Mouse (Mus musculus) forebrain, embryonic 15.5 days (tissue): ENCODE results near the gene Abhd18. TPM values are rescaled to one million over a fixed set of nuclear protein-coding genes. Genes with fewer than 3 reads are reported as not detected.
"Not testable (repeated sequence)": the region's sequence is repeated elsewhere in the genome, so short reads cannot be mapped to it uniquely, and the experiment has no call there.

ENCODE experiments used
- ATAC-seq: fragments of 200-750 bp; cut with Nextera tagmentation; replicated peaks from 2 replicates; pipeline ENCODE4 v1.8.0; 2017; ENCODE audit warnings: mild to moderate bottlenecking, moderate TSS enrichment, moderate library complexity
- H3K27ac ChIP-seq: fragments of 300-500 bp; sonication (generic); replicated peaks from 2 replicates; pipeline ENCODE4 v1.5.1; 2015; ENCODE audit warnings: mild to moderate bottlenecking, inconsistent platforms
- H3K27me3 ChIP-seq: fragments of 300-500 bp; sonication (generic); 2 replicates; pipeline ENCODE4 v1.6.1; 2015; ENCODE audit warnings: inconsistent platforms
- H3K36me3 ChIP-seq: fragments of 300-500 bp; sonication (generic); 2 replicates; pipeline ENCODE4 v1.6.1; 2015; ENCODE audit warnings: mild to moderate bottlenecking, inconsistent platforms
- H3K4me1 ChIP-seq: fragments of 300-500 bp; sonication (generic); 2 replicates; pipeline ENCODE4 v1.6.1; 2015; ENCODE audit warnings: inconsistent platforms
- H3K4me2 ChIP-seq: fragments of 300-500 bp; sonication (generic); replicated peaks from 2 replicates; pipeline ENCODE4 v1.6.1; 2015; ENCODE audit warnings: mild to moderate bottlenecking, inconsistent platforms
- H3K4me3 ChIP-seq: fragments of 300-500 bp; sonication (generic); 2 replicates; pipeline ENCODE4 v1.5.1; 2015; ENCODE audit warnings: mild to moderate bottlenecking, inconsistent platforms
- H3K9ac ChIP-seq: fragments of 300-500 bp; sonication (generic); replicated peaks from 2 replicates; pipeline ENCODE4 v1.6.1; 2015; ENCODE audit warnings: mild to moderate bottlenecking, inconsistent platforms
- H3K9me3 ChIP-seq: fragments of 300-500 bp; sonication (generic); 2 replicates; pipeline ENCODE4 v1.6.1; 2016; ENCODE audit warnings: inconsistent platforms
- WGBS: fragments of 180-500 bp; shearing (Covaris S2); methylation state at CpG from one replicate; pipeline ENCODE4 v1.1.7; 2015; ENCODE audit warnings: mixed read lengths; 5-methylcytosine and 5-hydroxymethylcytosine counted together
- polyA plus RNA-seq: library from polyadenylated mRNA; unstranded; fragments of >200 nt; fragmentation: Nextera tagmentation; extraction: Ambion mirVana; gene quantifications from 2 replicates; pipeline ENCODE4 v1.2.1, GENCODE M21; 2015

Abhd18 gene
- 12.4 and 16.6 TPM in 2 replicates for polyA plus RNA-seq

DNA sequence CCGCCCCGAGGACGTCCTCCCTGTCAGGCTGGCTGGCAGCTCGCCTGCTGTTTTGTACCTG lies at the start of gene Abhd18:
TSS of gene Abhd18 (plus strand) at position 14 of the 61 bp plus-strand sequence.
- WGBS, result 0% methylated on average over 3 of the region's 4 CpGs
- H3K9me3 ChIP-seq, H3K36me3 ChIP-seq, ATAC-seq, H3K27me3 ChIP-seq, H3K4me1 ChIP-seq: not testable (repeated sequence)
- Histone ChIP-seq H3K9ac (peak within 1 kb of the TSS; percentile 61), H3K27ac (peak within 1 kb of the TSS; percentile 84), H3K4me2 (peak within 1 kb of the TSS; percentile 64), H3K4me3 (peak within 1 kb of the TSS; percentile 54)

DNA sequence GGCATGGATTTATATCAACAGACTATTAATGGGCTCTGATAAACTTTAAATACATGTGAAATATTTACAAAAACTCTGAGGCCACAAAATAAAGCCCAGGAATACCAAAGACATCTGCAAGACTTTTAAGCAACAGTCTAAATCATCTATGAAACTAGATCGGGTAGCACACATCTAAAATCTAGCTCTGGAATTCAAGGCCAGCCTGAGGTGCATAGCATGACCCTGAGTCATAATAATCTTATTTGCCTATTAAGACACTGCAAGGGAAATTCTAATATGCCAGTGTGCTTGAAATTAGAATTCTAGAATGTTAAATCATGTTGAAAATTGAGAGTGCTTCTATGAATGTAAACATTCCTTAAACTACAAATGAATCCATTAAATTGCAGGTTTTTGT lies 48.7 kb upstream of the Abhd18 start:
- no peaks in the 10 kb centered on the region for H3K36me3 ChIP-seq
- H3K9me3 ChIP-seq, result no peaks in the 10 kb centered on the region

DNA sequence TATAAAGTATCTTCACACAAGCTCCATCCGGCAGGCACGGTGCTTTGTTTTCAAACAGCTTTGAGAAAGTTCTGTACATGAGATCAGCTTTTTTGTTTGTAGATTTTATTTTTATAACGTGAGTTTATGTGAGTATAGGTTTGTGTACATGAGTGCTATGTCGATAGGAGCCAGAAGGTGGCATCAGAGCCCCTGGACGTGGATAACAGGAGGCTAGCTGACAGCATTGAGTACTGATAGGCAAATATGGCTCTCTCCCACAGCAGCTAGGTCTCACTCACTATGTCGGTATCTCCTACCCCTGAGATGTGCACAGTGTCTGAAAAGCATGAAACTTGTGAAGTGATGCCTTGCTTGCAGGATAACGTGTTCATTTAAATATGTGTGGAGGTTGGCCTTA lies 48.3 kb upstream of the Abhd18 start:
- Histone ChIP-seq H3K4me1 (peaks cover 17% of the 10 kb centered on the region), H3K27ac (no peak overlapping the region), H3K4me2 (no peak overlapping the region), H3K9me3 (no peaks in the 10 kb centered on the region), H3K27me3 (no peaks in the 10 kb centered on the region), H3K36me3 (no peaks in the 10 kb centered on the region), H3K9ac (no peak overlapping the region), H3K4me3 (no peak overlapping the region)
- 34% methylated on average over 7 of the region's 7 CpGs for WGBS
- no peak for ATAC-seq

More for the DNA sequence above, 48.7 kb upstream of the Abhd18 start:
- H3K9ac ChIP-seq, result no peak overlapping the region
- 90% methylated on average over 1 of the region's 1 CpGs for WGBS
- no peak for ATAC-seq
- no peaks in the 10 kb centered on the region for H3K27me3 ChIP-seq
- H3K4me3 ChIP-seq, result no peak overlapping the region
- no peak overlapping the region for H3K27ac ChIP-seq
- H3K4me1 ChIP-seq, result peaks cover 17% of the 10 kb centered on the region
- no peak overlapping the region for H3K4me2 ChIP-seq

DNA sequence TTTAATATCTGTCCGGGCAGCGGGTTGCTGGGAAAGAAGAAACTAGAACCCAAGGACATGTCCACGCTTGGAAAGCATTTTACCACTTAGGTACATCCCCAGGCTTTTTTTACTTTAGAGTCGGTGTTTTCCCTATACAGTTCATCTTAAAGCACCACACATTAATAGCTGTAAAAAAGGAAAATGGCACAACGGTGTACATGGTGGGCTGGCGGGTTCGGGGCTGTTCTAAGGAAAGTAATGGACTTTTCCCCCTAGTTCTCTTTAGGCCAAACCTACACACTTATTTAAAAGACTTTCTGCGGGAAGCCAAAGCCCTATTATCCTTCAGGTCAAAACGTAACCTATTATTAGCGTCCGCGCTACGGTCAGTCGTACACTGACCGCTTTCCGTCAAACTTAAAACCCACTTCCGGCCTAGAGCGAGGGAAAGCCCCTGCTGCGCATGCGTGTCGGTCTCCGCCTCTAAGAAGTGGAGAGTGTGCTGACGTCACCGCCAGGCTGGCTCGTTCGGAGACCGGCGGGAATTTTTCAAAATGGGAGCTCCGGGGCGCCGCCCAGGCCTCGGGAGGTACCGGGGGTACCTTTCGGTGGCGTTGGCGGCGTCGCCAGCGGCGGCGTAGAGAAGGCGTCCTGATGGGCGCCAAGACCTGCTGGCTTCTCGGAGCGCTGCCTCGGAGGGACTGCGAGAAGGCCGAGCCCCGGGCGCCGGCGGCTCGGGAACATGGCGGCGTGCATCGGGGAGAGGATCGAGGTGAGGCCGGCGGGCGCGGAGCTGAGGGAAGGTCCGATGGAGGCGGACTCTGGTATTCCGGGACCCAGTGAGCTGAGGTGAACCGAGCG lies 47.0 kb upstream of the Abhd18 start, which contains the start of gene Plk4:
TSS of gene Plk4 (plus strand) at position 490 of the 843 bp plus-strand sequence.
- H3K4me1 ChIP-seq, result peaks cover 17% of the 10 kb centered on the region
- H3K4me3 ChIP-seq, result peak within 1 kb of the TSS; percentile 64
- H3K4me2 ChIP-seq, result peak within 1 kb of the TSS; percentile 98
- H3K9ac ChIP-seq, result peak within 1 kb of the TSS; percentile 62
- ATAC-seq, result peak; percentile 97
- peak within 1 kb of the TSS; percentile 51; the same call in 1 of the 2 replicates for H3K27ac ChIP-seq
- no peaks in the 10 kb centered on the region for H3K9me3 ChIP-seq
- peaks cover 2% of the 10 kb centered on the region; the same call in 1 of the 2 replicates for H3K36me3 ChIP-seq
- no peaks in the 10 kb centered on the region for H3K27me3 ChIP-seq
- WGBS, result 2% methylated on average over 66 of the region's 66 CpGs

DNA sequence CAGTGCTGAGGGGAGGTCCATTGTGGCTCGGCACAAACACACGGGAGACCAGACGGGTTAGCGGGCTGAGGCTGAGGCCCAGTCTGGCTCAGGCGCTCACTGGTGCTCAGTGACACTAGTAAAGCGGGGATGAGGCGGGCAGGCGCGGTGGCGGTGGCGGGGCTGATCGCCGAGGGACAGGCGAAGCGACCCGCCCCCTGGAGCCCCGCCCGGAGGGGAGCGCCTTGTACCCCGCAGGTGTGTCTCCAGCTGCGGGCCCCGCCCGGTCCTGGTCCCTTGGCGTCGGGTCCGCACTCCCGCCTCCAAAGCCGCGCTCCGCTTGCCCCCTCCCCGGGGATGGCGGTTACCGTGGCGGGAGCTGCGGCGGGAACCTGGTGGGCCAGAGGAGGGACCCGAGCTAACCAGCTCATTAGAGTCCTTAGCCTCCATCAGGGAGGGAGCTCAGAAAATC lies 46.4 kb upstream of the Abhd18 start:
- Histone ChIP-seq H3K4me1 (peaks cover 17% of the 10 kb centered on the region), H3K9me3 (no peaks in the 10 kb centered on the region), H3K36me3 (peaks cover 7% of the 10 kb centered on the region), H3K4me2 (peak overlapping the region; percentile 98), H3K9ac (peak overlapping the region; percentile 62), H3K27ac (peak overlapping the region; percentile 51; the same call in 1 of the 2 replicates), H3K4me3 (peak overlapping the region; percentile 64), H3K27me3 (no peaks in the 10 kb centered on the region)
- 0% methylated on average over 35 of the region's 37 CpGs for WGBS
- ATAC-seq, result peak; percentile 89

DNA sequence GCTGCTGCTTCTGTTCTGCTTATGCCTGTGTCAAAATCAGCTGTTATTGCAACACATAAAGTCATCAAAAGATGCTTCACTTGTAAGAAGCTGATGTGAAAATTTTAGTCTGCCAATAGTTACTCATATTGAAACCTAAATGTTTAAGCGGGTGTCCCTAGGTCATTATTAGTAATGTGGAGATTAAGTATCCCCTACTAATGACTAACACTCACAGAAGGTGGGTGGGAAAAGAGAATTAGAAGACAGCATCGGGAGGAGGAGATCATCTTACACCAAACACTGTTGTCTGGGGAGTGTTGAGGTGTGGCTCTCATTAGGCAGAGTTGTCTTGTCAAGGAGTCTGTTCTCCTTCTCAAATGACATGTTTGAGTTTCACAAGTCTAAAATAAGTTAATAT lies 39.9 kb upstream of the Abhd18 start:
- Histone ChIP-seq H3K27ac (no peak overlapping the region), H3K9ac (no peak overlapping the region), H3K4me2 (no peak overlapping the region), H3K4me1 (no peaks in the 10 kb centered on the region; the same call in 1 of the 2 replicates), H3K27me3 (no peaks in the 10 kb centered on the region), H3K36me3 (peaks cover 26% of the 10 kb centered on the region), H3K4me3 (no peak overlapping the region), H3K9me3 (no peaks in the 10 kb centered on the region)
- WGBS, result 73% methylated on average over 2 of the region's 2 CpGs
- ATAC-seq, result no peak

DNA sequence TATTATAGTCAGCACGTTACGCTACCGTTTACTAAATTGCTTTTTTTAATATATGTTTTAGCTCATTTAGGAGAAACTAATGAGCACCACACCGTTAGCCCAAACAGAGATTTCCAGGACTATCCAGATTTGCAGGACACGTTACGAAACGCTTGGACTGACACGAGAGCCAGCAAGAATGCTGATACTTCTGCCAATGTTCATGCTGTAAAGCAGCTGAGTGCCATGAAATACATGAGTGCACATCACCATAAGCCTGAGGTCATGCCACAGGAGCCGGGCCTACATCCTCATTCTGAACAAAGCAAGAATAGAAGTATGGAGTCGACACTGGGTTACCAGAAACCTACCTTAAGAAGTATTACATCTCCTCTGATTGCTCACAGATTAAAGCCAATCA lies 38.1 kb upstream of the Abhd18 start:
- no peak for ATAC-seq
- no peak overlapping the region for H3K4me3 ChIP-seq
- H3K36me3 ChIP-seq, result peaks cover 31% of the 10 kb centered on the region
- H3K4me2 ChIP-seq, result no peak overlapping the region
- no peaks in the 10 kb centered on the region for H3K9me3 ChIP-seq
- no peak overlapping the region for H3K9ac ChIP-seq
- WGBS, result 88% methylated on average over 10 of the region's 10 CpGs
- H3K27me3 ChIP-seq, result no peaks in the 10 kb centered on the region
- no peaks in the 10 kb centered on the region for H3K4me1 ChIP-seq
- H3K27ac ChIP-seq, result no peak overlapping the region

DNA sequence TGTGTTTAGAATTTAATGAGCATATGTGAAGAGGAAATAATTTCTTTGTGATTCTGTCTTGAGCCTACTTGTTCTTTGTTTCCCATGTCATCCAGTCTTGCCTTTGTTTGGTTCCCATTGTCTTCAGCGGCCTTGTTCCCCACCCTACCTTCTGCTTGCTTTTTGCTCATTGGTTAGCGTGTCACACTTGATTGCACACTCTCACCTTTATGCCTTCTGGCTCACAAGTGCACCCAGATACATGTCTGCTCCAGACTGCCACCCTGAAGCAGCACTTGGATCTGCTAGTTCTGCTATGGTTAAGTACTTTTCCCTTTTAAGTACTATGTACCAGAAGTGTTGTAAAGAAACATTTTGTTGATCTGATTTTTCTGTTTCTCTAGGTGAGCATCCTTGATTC lies 36.9 kb upstream of the Abhd18 start:
- 46% methylated on average over 2 of the region's 2 CpGs for WGBS
- Histone ChIP-seq H3K27me3 (no peaks in the 10 kb centered on the region), H3K9me3 (no peaks in the 10 kb centered on the region), H3K27ac (no peak overlapping the region), H3K9ac (no peak overlapping the region), H3K4me2 (no peak overlapping the region), H3K4me1 (no peaks in the 10 kb centered on the region), H3K36me3 (peaks cover 33% of the 10 kb centered on the region), H3K4me3 (no peak overlapping the region)
- peak; percentile 58; the same call in 1 of the 2 replicates for ATAC-seq

DNA sequence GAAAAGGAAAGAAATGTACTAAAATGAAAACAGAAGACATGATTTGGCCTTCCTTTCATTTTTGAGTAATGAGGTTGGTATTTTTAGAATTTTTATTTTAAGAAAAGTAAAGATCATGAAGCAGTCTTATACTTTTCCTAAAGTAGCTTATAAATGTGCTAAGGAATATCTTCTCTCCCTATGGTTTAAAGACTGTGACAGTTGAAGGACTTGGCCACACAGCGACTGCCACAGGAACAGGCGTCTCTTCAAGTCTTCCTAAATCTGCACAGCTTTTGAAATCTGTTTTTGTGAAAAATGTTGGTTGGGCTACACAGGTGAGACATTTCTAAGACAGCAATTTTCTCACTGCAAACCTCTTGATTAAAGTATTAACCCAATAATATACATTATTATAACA lies 33.5 kb upstream of the Abhd18 start:
- no peak for ATAC-seq
- no peaks in the 10 kb centered on the region for H3K9me3 ChIP-seq
- H3K4me3 ChIP-seq, result no peak overlapping the region
- H3K36me3 ChIP-seq, result peaks cover 42% of the 10 kb centered on the region
- H3K27ac ChIP-seq, result no peak overlapping the region
- no peaks in the 10 kb centered on the region for H3K27me3 ChIP-seq
- no peaks in the 10 kb centered on the region for H3K4me1 ChIP-seq
- H3K9ac ChIP-seq, result no peak overlapping the region
- 95% methylated on average over 2 of the region's 2 CpGs for WGBS
- H3K4me2 ChIP-seq, result no peak overlapping the region

DNA sequence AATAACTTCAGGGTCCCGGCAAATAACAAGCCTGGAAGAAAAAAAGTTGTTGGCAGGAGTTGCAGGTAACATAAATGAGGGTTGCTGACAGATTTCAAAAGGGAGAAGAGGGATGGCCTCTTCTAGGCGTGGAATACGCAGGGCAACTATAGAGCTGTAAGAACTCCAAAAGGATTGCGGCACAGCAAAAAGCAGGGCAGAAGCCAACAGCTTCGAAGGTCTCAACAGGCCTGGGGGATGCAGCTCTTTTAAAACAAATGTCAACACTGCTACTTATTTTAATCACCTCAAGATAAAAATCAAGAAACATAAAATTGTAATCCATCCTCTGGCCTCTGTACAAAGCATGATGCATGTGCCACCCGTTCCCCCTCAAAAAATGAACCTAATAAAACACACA lies 1.2 kb upstream of the Abhd18 start:
- not testable (repeated sequence) for ATAC-seq, H3K4me1 ChIP-seq, H3K36me3 ChIP-seq, H3K27me3 ChIP-seq, H3K9me3 ChIP-seq, H3K27ac ChIP-seq
- H3K9ac ChIP-seq, result peak overlapping the region; percentile 61
- peak overlapping the region; percentile 64 for H3K4me2 ChIP-seq
- 73% methylated on average over 6 of the region's 6 CpGs for WGBS
- peak overlapping the region; percentile 54 for H3K4me3 ChIP-seq

DNA sequence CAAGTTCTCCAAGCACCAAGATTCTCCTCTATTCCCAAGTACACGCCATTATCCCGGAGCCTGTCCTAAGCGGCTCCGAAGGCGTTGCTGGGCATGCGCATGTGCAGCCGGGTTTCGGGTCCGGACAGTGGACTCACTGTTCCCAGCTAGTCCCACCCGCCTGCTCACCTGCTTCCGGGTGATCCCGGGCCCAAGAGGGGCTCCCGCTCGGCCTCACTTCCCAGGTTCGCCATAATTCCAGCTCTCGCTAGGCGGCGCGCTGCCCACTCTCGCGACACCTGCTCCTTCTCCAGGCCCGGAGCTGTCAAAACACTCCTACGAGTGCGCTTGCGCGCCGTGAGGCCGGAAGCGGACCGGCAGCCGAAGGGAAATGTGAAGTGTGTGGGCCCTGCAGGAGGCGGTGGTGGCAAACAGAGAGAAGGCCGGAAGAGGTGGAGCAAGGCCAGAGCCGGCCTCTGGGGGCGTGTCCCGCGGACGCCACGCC lies 255 bp upstream of the Abhd18 start, which contains the start of gene Mfsd8:
TSS of gene Mfsd8 (minus strand) at position 414 of the 484 bp plus-strand sequence.
- H3K27ac ChIP-seq, result peak within 1 kb of the TSS; percentile 84
- H3K9me3 ChIP-seq, H3K27me3 ChIP-seq, H3K4me1 ChIP-seq, H3K36me3 ChIP-seq: not testable (repeated sequence)
- H3K9ac ChIP-seq, result peak within 1 kb of the TSS; percentile 61
- peak within 1 kb of the TSS; percentile 64 for H3K4me2 ChIP-seq
- ATAC-seq, result peak; percentile 99
- WGBS, result under 1% methylated on average over 39 of the region's 39 CpGs
- peak within 1 kb of the TSS; percentile 54 for H3K4me3 ChIP-seq

DNA sequence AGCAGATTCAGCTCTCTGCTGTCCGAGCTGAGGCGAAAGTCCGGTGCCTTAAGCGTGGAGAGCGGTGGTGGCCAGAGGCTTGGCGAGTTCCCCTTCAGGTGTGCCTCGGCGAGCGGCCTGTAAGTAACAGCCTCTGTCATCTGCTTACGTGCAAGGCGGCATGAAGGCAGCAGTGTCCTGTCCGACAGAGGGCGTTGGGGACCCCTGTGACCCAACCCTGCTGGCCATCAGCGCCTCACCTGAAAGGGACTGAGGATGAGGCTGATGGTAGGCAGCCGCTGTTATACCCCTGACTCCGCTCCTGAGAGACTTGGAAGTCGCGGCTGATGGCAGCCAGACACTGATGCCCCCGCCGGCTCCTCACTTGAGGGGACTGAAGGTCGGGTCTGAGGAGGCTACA lies 248 bp downstream of the Abhd18 start:
- ATAC-seq, H3K27me3 ChIP-seq, H3K4me1 ChIP-seq, H3K9me3 ChIP-seq, H3K36me3 ChIP-seq: not testable (repeated sequence)
- Histone ChIP-seq H3K27ac (peak overlapping the region; percentile 64; the same call in 1 of the 2 replicates), H3K4me2 (peak overlapping the region; percentile 64), H3K4me3 (peak overlapping the region; percentile 54), H3K9ac (peak overlapping the region; percentile 53)
- WGBS, result 1% methylated on average over 19 of the region's 21 CpGs

DNA sequence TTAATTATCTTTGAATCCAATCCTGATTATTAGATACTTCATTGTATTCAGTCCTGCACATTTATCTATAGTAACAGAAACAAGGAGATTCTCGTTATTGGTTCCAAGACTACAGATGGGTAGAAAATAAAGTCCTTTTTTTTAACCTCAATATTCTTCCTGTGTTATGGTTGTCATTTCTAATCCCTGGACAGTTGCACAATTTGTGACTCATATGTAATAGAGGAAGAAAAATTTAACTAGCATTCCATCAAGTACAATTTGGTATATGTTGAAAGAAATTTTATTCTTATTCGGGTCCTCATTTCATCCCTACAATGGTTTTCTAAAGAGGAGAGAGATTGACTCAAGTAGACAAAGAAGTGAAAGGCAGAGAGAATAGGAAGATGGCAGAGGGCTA lies 1.2 kb downstream of the Abhd18 start:
- H3K9ac ChIP-seq, H3K4me3 ChIP-seq, H3K27ac ChIP-seq, H3K36me3 ChIP-seq, H3K9me3 ChIP-seq, H3K4me2 ChIP-seq, ATAC-seq, H3K27me3 ChIP-seq, H3K4me1 ChIP-seq: not testable (repeated sequence)
- WGBS, result 82% methylated on average over 2 of the region's 2 CpGs
